Mouse (Mus musculus): ENCODE results near the gene Cdc7. TPM values are rescaled to one million over a fixed set of nuclear protein-coding genes. Genes with fewer than 3 reads are reported as not detected.

Gene Cdc7
- polyA plus RNA-seq, 1 experiment = 17.1 TPM

GRCm38 (mm10) chr5:107010300-107010699 is 46.2 kb downstream of the Cdc7 start:
- H3K4me1 ChIP-seq (ENCODE audit: control insufficient read depth, insufficient read depth, low read length) = no peaks in the 10 kb centered on the region
- no peak overlapping the region for H3K27ac ChIP-seq (ENCODE audit: insufficient read depth, low read length)
- no peak overlapping the region for H3K4me3 ChIP-seq (ENCODE audit: insufficient read depth, low read length)
- TF ChIP-seq POLR2A (IDR thresholded peaks at IDR 0.05; ENCODE audit: low read depth, low read length) = no peak

- no peaks in the 10 kb centered on the region for H3K4me1 ChIP-seq (ENCODE audit: control insufficient read depth, insufficient read depth, low read length)
- no peak overlapping the region for H3K4me3 ChIP-seq (ENCODE audit: insufficient read depth, low read length)
- TF ChIP-seq POLR2A (IDR thresholded peaks at IDR 0.05; ENCODE audit: low read depth, low read length) (no peak), CTCF (IDR thresholded peaks at IDR 0.05; ENCODE audit: borderline replicate concordance, insufficient read depth, low read length) (no peak)
- no peak overlapping the region for H3K27ac ChIP-seq (ENCODE audit: insufficient read depth, low read length)
Observed at GRCm38 (mm10) chr5:107011316-107012029, 47.4 kb downstream of the Cdc7 start.

GRCm38 (mm10) chr5:107012030-107012715 is 48.1 kb downstream of the Cdc7 start:
- Histone ChIP-seq H3K27ac (ENCODE audit: insufficient read depth, low read length) (no peak overlapping the region), H3K4me3 (ENCODE audit: insufficient read depth, low read length) (no peak overlapping the region), H3K4me1 (ENCODE audit: control insufficient read depth, insufficient read depth, low read length) (no peaks in the 10 kb centered on the region)
- TF ChIP-seq CTCF (IDR thresholded peaks at IDR 0.05; ENCODE audit: borderline replicate concordance, insufficient read depth, low read length) (no peak), POLR2A (IDR thresholded peaks at IDR 0.05; ENCODE audit: low read depth, low read length) (no peak)

GRCm38 (mm10) chr5:107013393-107013792 is 49.3 kb downstream of the Cdc7 start:
- Histone ChIP-seq H3K27ac (ENCODE audit: insufficient read depth, low read length) (no peak overlapping the region), H3K4me3 (ENCODE audit: insufficient read depth, low read length) (no peak overlapping the region), H3K4me1 (ENCODE audit: control insufficient read depth, insufficient read depth, low read length) (no peaks in the 10 kb centered on the region)
- TF ChIP-seq CTCF (IDR thresholded peaks at IDR 0.05; ENCODE audit: borderline replicate concordance, insufficient read depth, low read length) (no peak), POLR2A (IDR thresholded peaks at IDR 0.05; ENCODE audit: low read depth, low read length) (no peak)

- H3K4me3 ChIP-seq (ENCODE audit: insufficient read depth, low read length) = no peak overlapping the region
- H3K27ac ChIP-seq (ENCODE audit: insufficient read depth, low read length) = no peak overlapping the region
- TF ChIP-seq CTCF (IDR thresholded peaks at IDR 0.05; ENCODE audit: borderline replicate concordance, insufficient read depth, low read length) (no peak), POLR2A (IDR thresholded peaks at IDR 0.05; ENCODE audit: low read depth, low read length) (no peak)
- H3K4me1 ChIP-seq (ENCODE audit: control insufficient read depth, insufficient read depth, low read length) = no peaks in the 10 kb centered on the region
Observed at GRCm38 (mm10) chr5:107014146-107014545, 50.0 kb downstream of the Cdc7 start.

GRCm38 (mm10) chr5:107015046-107015421 is 50.9 kb downstream of the Cdc7 start:
- Histone ChIP-seq H3K27ac (ENCODE audit: insufficient read depth, low read length) (no peak overlapping the region), H3K4me3 (ENCODE audit: insufficient read depth, low read length) (no peak overlapping the region), H3K4me1 (ENCODE audit: control insufficient read depth, insufficient read depth, low read length) (no peaks in the 10 kb centered on the region)
- TF ChIP-seq CTCF (IDR thresholded peaks at IDR 0.05; ENCODE audit: borderline replicate concordance, insufficient read depth, low read length) (no peak), POLR2A (IDR thresholded peaks at IDR 0.05; ENCODE audit: low read depth, low read length) (no peak)

- no peaks in the 10 kb centered on the region for H3K4me1 ChIP-seq (ENCODE audit: control insufficient read depth, insufficient read depth, low read length)
- H3K27ac ChIP-seq (ENCODE audit: insufficient read depth, low read length) = no peak overlapping the region
- TF ChIP-seq CTCF (IDR thresholded peaks at IDR 0.05; ENCODE audit: borderline replicate concordance, insufficient read depth, low read length) (no peak), POLR2A (IDR thresholded peaks at IDR 0.05; ENCODE audit: low read depth, low read length) (no peak)
- no peak overlapping the region for H3K4me3 ChIP-seq (ENCODE audit: insufficient read depth, low read length)
Observed at GRCm38 (mm10) chr5:107015422-107016081, 51.4 kb downstream of the Cdc7 start.

GRCm38 (mm10) chr5:107016538-107016937 is 52.4 kb downstream of the Cdc7 start:
- Histone ChIP-seq H3K4me3 (ENCODE audit: insufficient read depth, low read length) (no peak overlapping the region), H3K27ac (ENCODE audit: insufficient read depth, low read length) (no peak overlapping the region), H3K4me1 (ENCODE audit: control insufficient read depth, insufficient read depth, low read length) (0 out of 2 replicates have a peak, but pooled peaks cover 2% of the 10 kb centered on the region)
- no peak for TF ChIP-seq POLR2A (IDR thresholded peaks at IDR 0.05; ENCODE audit: low read depth, low read length)
- no peak for TF ChIP-seq CTCF (IDR thresholded peaks at IDR 0.05; ENCODE audit: borderline replicate concordance, insufficient read depth, low read length)

GRCm38 (mm10) chr5:107017544-107017943 is 53.4 kb downstream of the Cdc7 start:
- 0 out of 2 replicates have a peak, but pooled peaks cover 4% of the 10 kb centered on the region for H3K4me1 ChIP-seq (ENCODE audit: control insufficient read depth, insufficient read depth, low read length)
- H3K4me3 ChIP-seq (ENCODE audit: insufficient read depth, low read length) = no peak overlapping the region
- H3K27ac ChIP-seq (ENCODE audit: insufficient read depth, low read length) = no peak overlapping the region
- TF ChIP-seq CTCF (IDR thresholded peaks at IDR 0.05; ENCODE audit: borderline replicate concordance, insufficient read depth, low read length) = no peak

- no peak for TF ChIP-seq POLR2A (IDR thresholded peaks at IDR 0.05; ENCODE audit: low read depth, low read length)
- TF ChIP-seq CTCF (IDR thresholded peaks at IDR 0.05; ENCODE audit: borderline replicate concordance, insufficient read depth, low read length) = no peak
- Histone ChIP-seq H3K4me3 (ENCODE audit: insufficient read depth, low read length) (no peak overlapping the region), H3K27ac (ENCODE audit: insufficient read depth, low read length) (no peak overlapping the region), H3K4me1 (ENCODE audit: control insufficient read depth, insufficient read depth, low read length) (0 out of 2 replicates have a peak, but pooled peaks cover 4% of the 10 kb centered on the region)
Observed at GRCm38 (mm10) chr5:107019057-107019456, 54.9 kb downstream of the Cdc7 start.

All from embryonic fibroblast, embryonic 13.5 days (primary cell).